ENCODE assay signal across 9 mouse cellular contexts in the genomic region with DNA sequence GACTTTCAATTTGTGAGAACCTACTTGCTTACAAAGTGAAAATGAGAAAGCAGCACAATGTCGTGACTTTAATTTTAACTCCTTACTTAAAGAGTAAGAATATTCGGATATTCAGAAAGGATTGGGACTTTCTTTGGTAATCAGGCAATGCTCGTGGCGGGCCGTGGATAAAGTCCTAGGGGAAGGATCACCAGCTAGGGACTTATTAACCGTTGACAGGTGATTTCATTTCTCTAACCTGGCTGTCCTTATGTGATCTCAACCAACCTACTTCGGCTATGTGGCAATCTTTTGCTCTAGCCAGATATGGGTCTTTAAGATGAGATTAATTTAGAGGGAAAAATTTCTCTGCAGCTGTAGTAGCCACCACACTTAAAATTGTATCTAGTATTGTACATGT. TPM values are rescaled to one million over a fixed set of nuclear protein-coding genes. Genes with fewer than 3 reads are reported as not detected.
A peak's percentile ranks its signal among the peaks of the same experiment; 100 is the strongest.
DNase-seq lines count a peak whose midpoint lies in the region; ATAC-seq and TF ChIP-seq lines count a peak whose summit lies in the region.
"Had no signal": no experiment of that assay in that cellular context is flagged by ENCODE, and none has a peak within 500 bp of the region (broad histone marks: within the 10 kb centered on the region; RNA-seq: fewer than 3 reads in every experiment).

No protein-coding gene starts in this region.

- H3K27me3 ChIP-seq in forebrain, embryonic 14.5 days (replicated peaks; ENCODE audit: control insufficient read depth, insufficient read depth, low read length) = no peaks in the 10 kb centered on the region
- no peaks in the 10 kb centered on the region for H3K27me3 ChIP-seq in kidney, postnatal 0 days (ENCODE audit: insufficient read depth, low read length)
- H3K27me3 ChIP-seq in neural tube, embryonic 13.5 days = no peaks in the 10 kb centered on the region

- TF ChIP-seq CTCF in left cerebral cortex, adult 2 months (IDR thresholded peaks at IDR 0.05) = no peak
- no peak for TF ChIP-seq CTCF in kidney, postnatal 0 days (IDR thresholded peaks at IDR 0.05; ENCODE audit: low read depth)

- intact Hi-C loops in left cerebral cortex, adult 2 months (cut with DNase I) = no loop called here
- intact Hi-C loops in left cerebral cortex, postnatal 36 days (cut with DNase I) = no loop called here

- H3K27ac ChIP-seq in left cerebral cortex, adult 2 months = no peak overlapping the region
- no peak overlapping the region for H3K27ac ChIP-seq in forebrain, embryonic 14.5 days (ENCODE audit: low read depth, low read length)
- no peak overlapping the region for H3K27ac ChIP-seq in kidney, postnatal 0 days
- no peak overlapping the region for H3K27ac ChIP-seq in neural tube, embryonic 13.5 days (replicated peaks)

- peak overlapping the region; percentile 88 for H3K4me3 ChIP-seq in left cerebral cortex, adult 2 months
- H3K4me3 ChIP-seq in forebrain, embryonic 14.5 days (ENCODE audit: low read depth, low read length) = no peak overlapping the region
- H3K4me3 ChIP-seq in kidney, postnatal 0 days (replicated peaks; ENCODE audit: low read depth, low read length) = 0 out of 2 replicates have a peak overlapping the region, but pooled peaks have one; percentile 2
- peak overlapping the region; percentile 88 for H3K4me3 ChIP-seq in neural tube, embryonic 13.5 days

- peaks cover 57% of the 10 kb centered on the region for H3K36me3 ChIP-seq in forebrain, embryonic 14.5 days (ENCODE audit: control insufficient read depth, insufficient read depth, low read length)
- peaks cover 23% of the 10 kb centered on the region; the same call in 1 of the 2 replicates for H3K36me3 ChIP-seq in kidney, postnatal 0 days (ENCODE audit: insufficient read depth, low read length)
- peaks cover 59% of the 10 kb centered on the region for H3K36me3 ChIP-seq in neural tube, embryonic 13.5 days

- H3K9ac ChIP-seq in forebrain, embryonic 14.5 days (ENCODE audit: low read length) = peak overlapping the region; percentile 32; the same call in 1 of the 2 replicates
- peak overlapping the region; percentile 23; the same call in 1 of the 2 replicates for H3K9ac ChIP-seq in kidney, postnatal 0 days (ENCODE audit: low read depth, low read length)
- H3K9ac ChIP-seq in neural tube, embryonic 13.5 days = peak overlapping the region; percentile 98

- 87% methylated on average over 7 of the region's 7 CpGs for WGBS in forebrain, embryonic 14.5 days
- WGBS in kidney, postnatal 0 days = 71% methylated on average over 7 of the region's 7 CpGs
- 88% methylated on average over 7 of the region's 7 CpGs for WGBS in neural tube, embryonic 13.5 days

- no peaks in the 10 kb centered on the region for H3K9me3 ChIP-seq in forebrain, embryonic 14.5 days (replicated peaks; ENCODE audit: control insufficient read depth, low read length)
- no peaks in the 10 kb centered on the region for H3K9me3 ChIP-seq in kidney, postnatal 0 days (replicated peaks; ENCODE audit: low read length)
- H3K9me3 ChIP-seq in neural tube, embryonic 13.5 days = no peaks in the 10 kb centered on the region

- H3K4me1 ChIP-seq in forebrain, embryonic 14.5 days (ENCODE audit: control insufficient read depth, insufficient read depth, low read length) = peaks cover 31% of the 10 kb centered on the region
- peaks cover 6% of the 10 kb centered on the region for H3K4me1 ChIP-seq in kidney, postnatal 0 days (replicated peaks; ENCODE audit: insufficient read depth, low read length)
- peaks cover 58% of the 10 kb centered on the region for H3K4me1 ChIP-seq in neural tube, embryonic 13.5 days (replicated peaks)

- H3K4me2 ChIP-seq in forebrain, embryonic 14.5 days (ENCODE audit: low read length) = peak overlapping the region; percentile 81
- peak overlapping the region; percentile 68; the same call in 1 of the 2 replicates for H3K4me2 ChIP-seq in kidney, postnatal 0 days (ENCODE audit: low read length)
- H3K4me2 ChIP-seq in neural tube, embryonic 13.5 days = peak overlapping the region; percentile 89

- ATAC-seq in forebrain, embryonic 14.5 days = no peak
- ATAC-seq in kidney, postnatal 0 days (replicated peaks; ENCODE audit: low FRiP score, low read depth) = no peak
- no peak for ATAC-seq in neural tube, embryonic 13.5 days (ENCODE audit: low read depth)
- ATAC-seq in activated CD4-positive, CD25-positive, alpha-beta regulatory T cell, adult 4 months = no peak

- DNase-seq in left cerebral cortex, adult 2 months (ENCODE audit: extremely low spot score in 1 of 2, low spot score in 2 of 2) = no peak
- no peak for DNase-seq in left cerebral cortex, postnatal 36 days (ENCODE audit: low spot score in 2 of 2)
- DNase-seq in forebrain, embryonic 14.5 days (ENCODE audit: low spot score) = no peak
- no peak for DNase-seq in kidney, postnatal 0 days (ENCODE audit: low spot score)
- no peak for DNase-seq in adrenal gland, postnatal 25 days
- DNase-seq in yolk sac, embryonic 10.5 days (ENCODE audit: low spot score) = no peak
- DNase-seq: cerebellum, adult 2 months had no signal

RNA-seq across cellular contexts. Expression of gene Dnaja1, which starts 3.2 kb away (rescaled TPM):
- total RNA-seq in left cerebral cortex, adult 2 months (2021) = 100 to 1,000 TPM; 282 to 289 TPM
- 100 to 1,000 TPM; 267 to 314 TPM for total RNA-seq in left cerebral cortex, postnatal 36 days (2021)
- polyA plus RNA-seq in forebrain, embryonic 14.5 days (2014; fragmentation: Nextera tagmentation; extraction: Ambion mirVana) = 657 and 755 TPM in 2 replicates
- 417 and 435 TPM in 2 replicates for polyA plus RNA-seq in kidney, postnatal 0 days (2015; fragmentation: Nextera tagmentation; extraction: Ambion mirVana)
- 784 and 823 TPM in 2 replicates for polyA plus RNA-seq in neural tube, embryonic 13.5 days (2015; fragmentation: Nextera tagmentation; extraction: Ambion mirVana)
- total RNA-seq in adrenal gland, postnatal 25 days (2021) = 235 and 424 TPM in 2 replicates
- 100 to 1,000 TPM; 474 TPM for polyA plus RNA-seq in activated CD4-positive, CD25-positive, alpha-beta regulatory T cell, adult 4 months (2017; shearing (Covaris generic))

RNA-seq across cellular contexts. Expression of gene Aptx, which starts 22.1 kb away (rescaled TPM):
- total RNA-seq in left cerebral cortex, adult 2 months (2021) = 10 to 100 TPM; 30.0 to 32.2 TPM
- total RNA-seq in left cerebral cortex, postnatal 36 days (2021) = 10 to 100 TPM; 28.1 to 29.8 TPM
- polyA plus RNA-seq in forebrain, embryonic 14.5 days (2014; fragmentation: Nextera tagmentation; extraction: Ambion mirVana) = 59.1 and 59.5 TPM in 2 replicates
- polyA plus RNA-seq in kidney, postnatal 0 days (2015; fragmentation: Nextera tagmentation; extraction: Ambion mirVana) = 25.7 and 26.2 TPM in 2 replicates
- polyA plus RNA-seq in neural tube, embryonic 13.5 days (2015; fragmentation: Nextera tagmentation; extraction: Ambion mirVana) = 55.4 and 56.2 TPM in 2 replicates
- 16.3 and 24.9 TPM in 2 replicates for total RNA-seq in adrenal gland, postnatal 25 days (2021)
- polyA plus RNA-seq in activated CD4-positive, CD25-positive, alpha-beta regulatory T cell, adult 4 months (2017; shearing (Covaris generic)) = 10 to 100 TPM; 29.8 to 34.2 TPM

RNA-seq across cellular contexts. Expression of gene Smu1, which starts 32.6 kb away (rescaled TPM):
- total RNA-seq in left cerebral cortex, adult 2 months (2021) = 10 to 100 TPM; 47.3 to 53.0 TPM
- 10 to 100 TPM; 48.2 TPM for total RNA-seq in left cerebral cortex, postnatal 36 days (2021)
- 169 and 177 TPM in 2 replicates for polyA plus RNA-seq in forebrain, embryonic 14.5 days (2014; fragmentation: Nextera tagmentation; extraction: Ambion mirVana)
- polyA plus RNA-seq in kidney, postnatal 0 days (2015; fragmentation: Nextera tagmentation; extraction: Ambion mirVana) = 122 and 126 TPM in 2 replicates
- polyA plus RNA-seq in neural tube, embryonic 13.5 days (2015; fragmentation: Nextera tagmentation; extraction: Ambion mirVana) = 129 and 131 TPM in 2 replicates
- total RNA-seq in adrenal gland, postnatal 25 days (2021) = 58.9 and 66.4 TPM in 2 replicates
- polyA plus RNA-seq in activated CD4-positive, CD25-positive, alpha-beta regulatory T cell, adult 4 months (2017; shearing (Covaris generic)) = 100 to 1,000 TPM; 111 to 128 TPM

Comparison
In these comparisons a context has a peak if more than half of its experiments do, and no peak if none do; other contexts are left out.
1. H3K9ac ChIP-seq: peak in every context shown above with its lines; median percentile 98 in neural tube, embryonic 13.5 days; 32 in forebrain, embryonic 14.5 days; 23 in kidney, postnatal 0 days.